Mouse (Mus musculus): ENCODE measurements at regions not wholly inside any gene's neighbourhood (a gene's known extent, or its start where the extent isn't known, plus 50 kb on each side); places are given as distances from the start of the nearest gene placed in this dataset.

- TF ChIP-seq CTCF (IDR thresholded peaks at IDR 0.05; ENCODE audit: low read depth, low read length), result no peak
- TF ChIP-seq TAL1 (conservative IDR thresholded peaks at IDR 0.05; ENCODE audit: low read depth, low read length), result no peak
Measured at GRCm38 (mm10) chr13:75543595-75543994, 163.0 kb upstream of the Ell2 start.
